Mouse (Mus musculus) limb, embryonic 15.5 days (tissue): Measurements from ENCODE around the gene Nmu. TPM values are rescaled to one million over a fixed set of nuclear protein-coding genes. Genes with fewer than 3 reads are reported as not detected.

Experiments used
- ATAC-seq: fragments of 200-750 bp; cut with Nextera tagmentation; 2 replicates; pipeline ENCODE4 v1.8.0; 2017; ENCODE audit warnings: low read depth, moderate TSS enrichment; ENCODE audit not compliant: insufficient number of reproducible peaks, low FRiP score, low TSS enrichment
- H3K27ac ChIP-seq: fragments of 300-500 bp; sonication (generic); 2 replicates; pipeline ENCODE4 v1.5.1; 2015; ENCODE audit warnings: moderate library complexity, mild to moderate bottlenecking, inconsistent platforms
- H3K27me3 ChIP-seq: fragments of 300-500 bp; sonication (generic); 2 replicates; pipeline ENCODE4 v1.6.1; 2015; ENCODE audit warnings: inconsistent platforms
- H3K36me3 ChIP-seq: fragments of 300-500 bp; sonication (generic); 2 replicates; pipeline ENCODE4 v1.6.1; 2015; ENCODE audit warnings: inconsistent platforms
- H3K4me1 ChIP-seq: fragments of 300-500 bp; sonication (generic); 2 replicates; pipeline ENCODE4 v1.6.1; 2015; ENCODE audit warnings: inconsistent platforms
- H3K4me2 ChIP-seq: fragments of 300-500 bp; sonication (generic); 2 replicates; pipeline ENCODE4 v1.6.1; 2015; ENCODE audit warnings: mild to moderate bottlenecking, inconsistent platforms
- H3K4me3 ChIP-seq: fragments of 300-500 bp; sonication (generic); 2 replicates; pipeline ENCODE4 v1.5.1; 2015; ENCODE audit warnings: mild to moderate bottlenecking, inconsistent platforms
- H3K9ac ChIP-seq: fragments of 300-500 bp; sonication (generic); 2 replicates; pipeline ENCODE4 v1.6.1; 2015; ENCODE audit warnings: inconsistent platforms
- H3K9me3 ChIP-seq: fragments of 300-500 bp; sonication (generic); 2 replicates; pipeline ENCODE4 v1.6.1; 2016; ENCODE audit warnings: inconsistent platforms
- WGBS: fragments of 180-500 bp; shearing (Covaris S2); methylation state at CpG from one replicate; pipeline ENCODE4 v1.1.7; 2015; 5-methylcytosine and 5-hydroxymethylcytosine counted together
- polyA plus RNA-seq: library from polyadenylated mRNA; unstranded; fragments of >200 nt; fragmentation: Nextera tagmentation; extraction: Ambion mirVana; gene quantifications from 2 replicates; pipeline ENCODE4 v1.2.1, GENCODE M21; 2015

Nmu gene
- polyA plus RNA-seq = 2.0 and 2.4 TPM in 2 replicates

DNA sequence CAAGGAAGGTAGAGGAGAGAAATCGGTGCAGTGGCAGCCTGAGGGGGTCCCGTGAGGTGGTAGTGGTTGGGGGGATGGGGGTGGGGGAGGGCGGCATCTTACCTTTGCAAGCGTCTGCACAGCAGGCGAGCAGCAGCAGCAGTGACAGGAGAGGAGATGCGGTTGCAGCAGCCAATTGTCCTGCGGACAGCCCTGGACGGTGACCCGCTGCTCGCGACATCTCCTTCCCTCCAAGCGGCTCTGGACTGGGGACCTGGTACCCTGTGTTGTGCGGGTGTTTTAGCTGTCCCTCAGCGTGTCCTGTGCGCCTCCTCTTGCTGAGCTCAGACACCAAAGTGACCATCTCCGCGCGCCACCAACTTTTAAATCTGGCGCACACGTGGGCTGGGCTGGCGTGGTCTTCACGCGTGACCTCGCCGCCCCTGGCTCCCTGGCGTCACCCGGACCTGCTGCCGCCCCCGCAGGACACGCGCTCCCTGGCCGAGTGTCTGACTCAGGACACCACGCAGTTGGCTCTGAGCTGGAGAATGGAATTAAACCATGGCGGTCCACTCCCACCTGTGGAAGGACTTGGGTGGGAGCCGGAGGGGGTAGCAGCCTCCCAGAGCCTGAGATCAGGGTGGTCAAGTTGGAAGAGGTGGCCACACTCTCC is at the start of gene Nmu:
Nmu (minus strand) TSS at position 336 of the 652 bp plus-strand sequence.
- Histone ChIP-seq H3K9ac (no peak within 1 kb of the TSS), H3K4me1 (peaks cover 9% of the 10 kb centered on the region), H3K9me3 (no peaks in the 10 kb centered on the region), H3K36me3 (no peaks in the 10 kb centered on the region), H3K27me3 (peaks cover 32% of the 10 kb centered on the region), H3K4me2 (peak within 1 kb of the TSS; percentile 59), H3K27ac (no peak within 1 kb of the TSS), H3K4me3 (peak within 1 kb of the TSS; percentile 32)
- ATAC-seq = no peak
- WGBS = 3% methylated on average over 35 of the region's 35 CpGs

DNA sequence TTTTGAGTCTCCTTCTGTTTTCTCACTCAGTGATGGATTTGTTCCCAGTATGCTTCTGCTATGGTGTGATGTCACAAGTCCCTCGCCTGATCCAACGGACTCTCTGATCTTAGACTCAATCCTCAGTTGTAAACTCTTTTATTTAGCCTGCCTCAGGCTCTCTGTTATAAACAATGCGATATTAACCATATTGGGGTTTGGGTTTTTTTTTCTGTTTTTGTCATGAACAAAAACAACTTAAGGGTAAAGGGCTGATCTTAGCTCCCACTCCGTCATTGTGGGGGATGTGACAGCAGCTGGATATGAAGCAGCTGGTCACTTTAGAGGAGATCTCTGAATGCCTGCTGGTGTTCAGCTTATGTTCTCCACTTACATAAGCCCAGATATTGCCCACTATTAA is 48.1 kb upstream of the Nmu start:
- H3K4me3 ChIP-seq = no peak overlapping the region
- no peaks in the 10 kb centered on the region for H3K27me3 ChIP-seq
- H3K4me2 ChIP-seq = no peak overlapping the region
- no peaks in the 10 kb centered on the region for H3K4me1 ChIP-seq
- no peak overlapping the region for H3K27ac ChIP-seq
- no peak for ATAC-seq
- WGBS = 73% methylated on average over 4 of the region's 4 CpGs
- no peaks in the 10 kb centered on the region for H3K36me3 ChIP-seq
- no peak overlapping the region for H3K9ac ChIP-seq
- H3K9me3 ChIP-seq = no peaks in the 10 kb centered on the region

DNA sequence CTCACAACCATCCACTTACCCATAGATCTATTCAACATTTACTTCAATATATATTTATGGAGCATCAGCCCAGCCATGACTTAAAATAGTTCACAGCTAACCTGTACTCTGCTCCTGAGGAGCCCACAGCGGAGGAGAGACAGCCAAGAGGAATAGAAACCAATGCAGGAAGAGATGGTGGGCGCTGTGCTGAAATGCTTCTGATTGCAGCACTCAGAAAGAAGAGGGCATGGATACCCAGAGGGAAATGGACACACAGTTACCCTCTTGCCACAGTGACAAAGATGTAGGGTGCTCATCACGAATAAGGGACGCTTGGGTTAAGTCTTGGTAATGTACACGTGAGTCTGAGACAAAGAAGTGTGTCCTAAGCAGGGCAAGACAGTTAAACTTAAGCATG is 30.8 kb upstream of the Nmu start:
- ATAC-seq = no peak
- WGBS = 91% methylated on average over 5 of the region's 5 CpGs
- no peak overlapping the region for H3K4me3 ChIP-seq

DNA sequence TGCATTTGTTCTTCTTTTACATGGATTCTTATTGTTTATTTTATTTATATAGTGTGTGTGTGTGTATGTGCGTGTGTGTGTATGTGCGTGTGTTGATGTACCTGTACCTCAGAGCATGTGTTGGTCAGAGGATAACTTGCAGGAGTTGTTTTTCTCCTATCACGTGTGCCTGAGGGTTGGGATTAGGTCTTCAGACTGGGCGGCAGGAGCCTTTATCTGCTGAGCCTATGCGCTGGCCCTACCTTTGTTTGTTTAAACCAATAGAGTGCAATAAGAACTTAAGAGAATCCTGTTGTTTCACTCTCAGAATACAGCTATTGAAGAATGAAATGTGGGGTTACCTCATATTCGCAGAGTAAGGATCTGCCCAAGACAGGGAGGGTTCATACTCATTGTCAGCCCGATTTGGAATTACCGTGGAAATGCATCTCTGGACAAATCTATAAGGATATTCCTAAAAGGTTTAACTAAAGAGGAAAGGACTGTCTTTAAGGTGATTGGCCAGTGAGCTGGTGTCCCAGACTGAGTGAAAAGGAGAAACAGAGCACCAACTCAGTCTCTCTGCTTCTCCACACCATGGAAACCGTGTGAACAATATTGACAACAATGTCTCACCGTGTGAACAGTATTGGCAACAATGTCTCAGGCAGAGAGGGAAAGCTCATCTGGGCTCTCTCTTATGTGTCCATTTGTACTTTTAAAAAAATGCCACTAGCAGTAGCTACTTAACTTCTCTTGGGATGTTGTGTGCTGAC is 25.6 kb upstream of the Nmu start:
- H3K27me3 ChIP-seq = no peaks in the 10 kb centered on the region
- WGBS = 85% methylated on average over 10 of the region's 10 CpGs
- H3K27ac ChIP-seq = no peak overlapping the region
- ATAC-seq = no peak
- no peaks in the 10 kb centered on the region for H3K9me3 ChIP-seq
- no peaks in the 10 kb centered on the region for H3K4me1 ChIP-seq
- no peak overlapping the region for H3K4me2 ChIP-seq
- no peak overlapping the region for H3K4me3 ChIP-seq
- H3K9ac ChIP-seq = no peak overlapping the region
- no peaks in the 10 kb centered on the region for H3K36me3 ChIP-seq

More for the DNA sequence above, 30.8 kb upstream of the Nmu start:
- no peak overlapping the region for H3K4me2 ChIP-seq
- H3K9me3 ChIP-seq = no peaks in the 10 kb centered on the region
- no peaks in the 10 kb centered on the region for H3K36me3 ChIP-seq
- no peaks in the 10 kb centered on the region for H3K4me1 ChIP-seq
- H3K27ac ChIP-seq = no peak overlapping the region
- H3K9ac ChIP-seq = no peak overlapping the region
- H3K27me3 ChIP-seq = no peaks in the 10 kb centered on the region

DNA sequence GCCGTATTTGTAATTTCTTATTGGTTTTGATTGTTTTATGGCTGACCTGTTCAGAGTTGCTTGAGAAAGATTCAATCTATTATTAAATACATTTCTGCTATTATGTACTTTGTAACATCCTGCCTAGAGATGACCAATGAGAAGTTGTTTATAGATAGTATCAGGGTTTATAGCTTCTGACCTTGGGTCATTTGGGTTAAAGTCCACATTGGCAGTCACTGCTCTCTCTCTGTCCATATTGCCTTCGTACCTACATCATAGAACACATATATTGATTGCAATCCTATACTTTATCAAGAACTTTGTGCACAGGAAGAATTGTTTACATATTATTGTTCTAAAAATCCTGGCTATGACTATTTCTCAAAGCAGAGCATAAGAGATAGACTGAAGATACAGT is 24.9 kb upstream of the Nmu start:
- 89% methylated on average over 2 of the region's 2 CpGs for WGBS
- no peak for ATAC-seq
- no peak overlapping the region for H3K9ac ChIP-seq

DNA sequence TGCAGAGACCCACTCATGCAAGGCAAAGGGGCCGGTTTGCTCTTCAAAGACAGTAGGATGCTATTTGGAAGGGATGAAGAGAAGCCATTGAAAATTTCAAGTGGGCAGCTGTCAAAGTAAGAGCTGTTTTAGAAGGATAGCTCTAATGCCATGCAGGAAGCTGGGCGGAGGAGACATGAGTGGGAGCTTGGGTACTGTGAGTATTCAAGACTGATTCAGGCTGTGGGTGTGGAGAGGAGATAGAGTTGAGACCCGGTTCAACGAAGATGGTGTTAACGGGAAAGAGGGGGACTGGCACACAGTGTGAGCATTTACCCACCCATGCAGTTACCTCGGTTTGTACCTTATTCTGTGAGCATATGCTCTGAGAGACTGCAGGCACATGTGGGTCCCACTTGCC is 20.1 kb upstream of the Nmu start:
- no peak overlapping the region for H3K9ac ChIP-seq
- H3K4me2 ChIP-seq = no peak overlapping the region
- no peaks in the 10 kb centered on the region for H3K36me3 ChIP-seq
- H3K27me3 ChIP-seq = no peaks in the 10 kb centered on the region
- H3K27ac ChIP-seq = no peak overlapping the region
- 81% methylated on average over 6 of the region's 6 CpGs for WGBS
- no peaks in the 10 kb centered on the region for H3K9me3 ChIP-seq
- H3K4me3 ChIP-seq = no peak overlapping the region
- no peak for ATAC-seq
- 0 out of 2 replicates have a peak, but pooled peaks cover 2% of the 10 kb centered on the region for H3K4me1 ChIP-seq

More for the DNA sequence above, 24.9 kb upstream of the Nmu start:
- H3K9me3 ChIP-seq = no peaks in the 10 kb centered on the region
- H3K4me1 ChIP-seq = no peaks in the 10 kb centered on the region
- H3K4me3 ChIP-seq = no peak overlapping the region
- H3K4me2 ChIP-seq = no peak overlapping the region
- no peaks in the 10 kb centered on the region for H3K36me3 ChIP-seq
- no peaks in the 10 kb centered on the region for H3K27me3 ChIP-seq
- no peak overlapping the region for H3K27ac ChIP-seq

DNA sequence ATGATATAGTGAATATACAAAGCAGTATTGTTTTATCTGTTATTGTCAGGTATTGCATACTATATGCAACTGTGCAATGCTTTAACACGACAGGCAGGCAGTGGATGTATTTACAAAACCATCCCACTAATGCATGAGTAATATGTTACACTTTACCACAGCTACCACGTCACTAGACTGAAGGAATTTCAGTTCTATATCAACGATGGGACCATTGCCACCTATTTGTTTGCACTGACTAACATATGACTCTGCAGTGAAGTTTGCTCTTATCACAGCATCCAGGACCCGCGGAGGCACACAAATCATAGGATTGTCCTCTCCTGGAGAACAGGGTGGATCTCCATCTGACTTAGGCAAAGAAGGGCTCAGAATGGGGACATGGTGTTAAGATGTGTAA is 18.2 kb upstream of the Nmu start:
- Histone ChIP-seq H3K27ac (no peak overlapping the region), H3K36me3 (no peaks in the 10 kb centered on the region), H3K4me1 (0 out of 2 replicates have a peak, but pooled peaks cover 2% of the 10 kb centered on the region), H3K9ac (no peak overlapping the region), H3K4me2 (no peak overlapping the region), H3K27me3 (no peaks in the 10 kb centered on the region), H3K9me3 (no peaks in the 10 kb centered on the region), H3K4me3 (no peak overlapping the region)
- 89% methylated on average over 5 of the region's 5 CpGs for WGBS
- ATAC-seq = no peak

DNA sequence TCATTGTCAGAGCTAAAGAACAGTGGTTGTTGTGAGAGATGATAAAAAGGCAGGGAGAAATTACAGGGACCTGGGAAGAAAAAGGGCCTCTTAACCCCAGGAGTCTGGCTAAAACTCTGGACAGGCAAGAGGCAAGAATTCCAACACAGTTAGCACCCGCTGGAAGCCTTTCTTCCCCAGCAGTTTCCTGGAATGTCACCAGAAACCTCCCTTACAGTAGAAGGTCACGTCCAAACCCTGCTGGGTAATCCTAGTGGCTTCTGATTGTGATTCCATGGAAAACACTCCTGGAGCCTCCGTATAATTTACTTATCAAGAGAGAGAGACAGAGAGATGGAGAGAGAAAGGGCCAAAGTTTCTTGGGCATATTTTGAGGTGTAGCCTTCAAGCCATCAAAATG is 15.6 kb upstream of the Nmu start:
- H3K4me3 ChIP-seq = no peak overlapping the region
- ATAC-seq = no peak
- H3K9me3 ChIP-seq = no peaks in the 10 kb centered on the region
- H3K4me1 ChIP-seq = 0 out of 2 replicates have a peak, but pooled peaks cover 2% of the 10 kb centered on the region
- no peak overlapping the region for H3K27ac ChIP-seq
- no peaks in the 10 kb centered on the region for H3K36me3 ChIP-seq
- H3K27me3 ChIP-seq = no peaks in the 10 kb centered on the region
- 29% methylated on average over 3 of the region's 3 CpGs for WGBS
- H3K4me2 ChIP-seq = no peak overlapping the region
- no peak overlapping the region for H3K9ac ChIP-seq

DNA sequence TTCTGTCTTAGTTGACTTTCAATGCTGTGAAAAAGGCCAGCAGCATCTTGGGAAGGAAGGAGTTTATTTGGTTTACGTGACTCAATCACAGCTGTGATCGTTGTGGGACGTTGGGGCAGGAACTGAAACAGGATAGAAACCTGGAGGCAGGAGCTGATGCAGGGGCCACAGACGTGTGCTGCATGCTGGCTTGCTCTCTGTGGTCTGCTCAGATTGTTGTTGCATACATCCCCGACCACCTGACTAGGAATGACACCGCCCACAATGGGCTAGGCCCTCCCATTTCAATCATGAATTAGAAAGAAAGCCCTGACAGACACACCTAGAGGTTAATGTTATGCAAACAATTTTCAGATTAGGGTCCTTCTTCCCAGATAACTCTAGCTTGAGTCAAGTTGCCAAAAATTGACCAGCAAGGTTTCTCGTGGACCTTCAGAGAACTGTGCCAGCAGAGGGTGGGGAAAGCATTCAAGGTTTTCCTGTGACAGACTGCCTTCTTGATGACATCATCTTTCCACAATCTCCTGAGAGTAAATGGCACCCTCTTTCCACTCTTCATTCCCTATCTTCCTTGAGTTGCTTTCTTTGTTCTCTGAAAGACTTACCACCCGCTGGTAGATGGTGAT is 5.7 kb upstream of the Nmu start:
- H3K27me3 ChIP-seq = peaks cover 11% of the 10 kb centered on the region; the same call in 1 of the 2 replicates
- H3K9me3 ChIP-seq = no peaks in the 10 kb centered on the region
- no peak for ATAC-seq
- no peak overlapping the region for H3K4me2 ChIP-seq
- H3K27ac ChIP-seq = no peak overlapping the region
- no peak overlapping the region for H3K4me3 ChIP-seq
- no peak overlapping the region for H3K9ac ChIP-seq
- 68% methylated on average over 8 of the region's 8 CpGs for WGBS
- H3K4me1 ChIP-seq = no peaks in the 10 kb centered on the region
- no peaks in the 10 kb centered on the region for H3K36me3 ChIP-seq

DNA sequence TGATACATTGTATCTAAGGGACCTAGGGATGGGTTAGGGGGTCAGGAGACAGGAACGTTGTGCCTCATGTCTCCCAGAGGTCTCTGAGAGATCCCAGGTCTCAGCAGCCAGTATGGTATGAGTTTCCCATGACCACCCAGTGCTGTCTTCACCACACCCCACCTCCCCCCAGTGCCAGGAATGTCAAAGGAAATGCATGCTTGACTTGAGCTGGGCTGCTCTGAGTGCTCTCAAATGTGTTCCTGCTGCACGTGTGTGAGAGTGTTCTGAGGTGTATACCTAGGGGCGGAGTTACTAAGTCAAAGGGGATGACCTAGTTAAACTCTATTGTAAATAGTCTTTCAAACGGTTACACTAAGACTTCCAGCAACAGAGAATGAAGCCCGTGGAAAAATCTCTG is 1.8 kb upstream of the Nmu start:
- no peaks in the 10 kb centered on the region for H3K9me3 ChIP-seq
- whole genome bisulfite sequencing = 58% methylated on average over 5 of the region's 5 CpGs

DNA sequence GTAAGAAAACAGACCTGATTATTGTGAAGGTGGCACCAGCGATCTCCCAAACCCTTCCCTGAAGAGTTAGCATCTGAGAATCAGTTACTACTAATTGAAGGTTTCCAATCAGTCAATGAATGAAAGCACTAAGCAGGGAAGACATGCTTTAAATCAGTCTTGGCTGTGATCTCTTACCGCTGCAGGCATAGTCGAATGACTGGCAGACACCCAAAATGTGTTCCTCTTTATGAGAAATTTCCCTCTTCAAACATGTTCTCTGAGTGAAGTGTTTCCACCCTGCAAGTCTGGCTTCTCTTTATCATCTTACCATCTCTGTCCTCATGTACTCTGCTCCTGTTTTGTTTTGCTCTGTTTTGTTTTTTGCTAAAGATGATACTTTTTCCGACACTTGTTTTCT is 2.8 kb downstream of the Nmu start:
- H3K9ac ChIP-seq = no peak overlapping the region
- no peak for ATAC-seq
- H3K27me3 ChIP-seq = peaks cover 32% of the 10 kb centered on the region
- WGBS = 55% methylated on average over 4 of the region's 4 CpGs
- no peak overlapping the region for H3K27ac ChIP-seq
- H3K4me1 ChIP-seq = peaks cover 9% of the 10 kb centered on the region
- no peaks in the 10 kb centered on the region for H3K9me3 ChIP-seq
- no peak overlapping the region for H3K4me2 ChIP-seq
- no peaks in the 10 kb centered on the region for H3K36me3 ChIP-seq
- H3K4me3 ChIP-seq = no peak overlapping the region

More for the DNA sequence above, 1.8 kb upstream of the Nmu start:
- Histone ChIP-seq H3K4me3 (no peak overlapping the region), H3K4me1 (peaks cover 9% of the 10 kb centered on the region), H3K9ac (no peak overlapping the region), H3K36me3 (no peaks in the 10 kb centered on the region), H3K27ac (no peak overlapping the region), H3K27me3 (peaks cover 32% of the 10 kb centered on the region), H3K4me2 (no peak overlapping the region)
- ATAC-seq = no peak

DNA sequence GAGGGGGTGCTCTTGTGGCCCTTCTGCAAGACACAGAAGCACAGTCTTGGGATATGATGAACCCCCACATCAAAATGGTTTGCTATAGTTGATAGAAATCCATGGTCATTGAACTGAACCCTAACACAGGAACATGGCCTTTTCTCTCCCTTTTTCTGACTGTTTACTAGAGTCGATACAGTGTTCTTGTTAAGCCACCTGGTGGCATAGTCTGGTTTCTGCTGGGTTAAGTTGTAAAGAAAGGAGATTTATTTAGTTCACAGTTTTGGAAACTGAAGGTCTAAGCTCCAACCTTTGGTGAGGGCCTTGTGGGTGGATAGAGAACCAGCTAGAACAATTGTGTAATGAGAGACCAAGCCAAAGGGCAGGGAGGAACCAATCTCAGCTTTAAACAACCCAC is 3.5 kb downstream of the Nmu start:
- WGBS = 67% methylated on average over 1 of the region's 1 CpGs
- ATAC-seq = no peak
- H3K36me3 ChIP-seq = no peaks in the 10 kb centered on the region

More for the DNA sequence above, 3.5 kb downstream of the Nmu start:
- H3K4me1 ChIP-seq = peaks cover 9% of the 10 kb centered on the region
- H3K4me3 ChIP-seq = no peak overlapping the region
- peaks cover 27% of the 10 kb centered on the region for H3K27me3 ChIP-seq
- no peak overlapping the region for H3K9ac ChIP-seq
- H3K4me2 ChIP-seq = no peak overlapping the region
- no peak overlapping the region for H3K27ac ChIP-seq
- no peaks in the 10 kb centered on the region for H3K9me3 ChIP-seq
